Mouse (Mus musculus) embryonic facial prominence, embryonic 13.5 days (tissue): ENCODE measurements around the gene Tagln2. TPM values are rescaled to one million over a fixed set of nuclear protein-coding genes. Genes with fewer than 3 reads are reported as not detected.

ENCODE experiments used
- ATAC-seq: fragments of 200-750 bp; cut with Nextera tagmentation; 2 replicates; pipeline ENCODE4 v1.8.0; 2017; ENCODE audit warnings: low read depth; ENCODE audit not compliant: insufficient number of reproducible peaks, insufficient read depth, low FRiP score, low TSS enrichment
- H3K27ac ChIP-seq: fragments of 300-500 bp; sonication (generic); 2 replicates; pipeline ENCODE4 v1.5.1; 2015; ENCODE audit warnings: moderate library complexity, mild to moderate bottlenecking, inconsistent platforms
- H3K27me3 ChIP-seq: fragments of 300-500 bp; sonication (generic); 2 replicates; pipeline ENCODE4 v1.6.1; 2015; ENCODE audit warnings: mild to moderate bottlenecking, inconsistent platforms
- H3K36me3 ChIP-seq: fragments of 300-500 bp; sonication (generic); 2 replicates; pipeline ENCODE4 v1.6.1; 2015; ENCODE audit warnings: mild to moderate bottlenecking, inconsistent platforms
- H3K4me1 ChIP-seq: fragments of 300-500 bp; sonication (generic); 2 replicates; pipeline ENCODE4 v1.6.1; 2015; ENCODE audit warnings: inconsistent platforms
- H3K4me2 ChIP-seq: fragments of 300-500 bp; sonication (generic); 2 replicates; pipeline ENCODE4 v1.6.1; 2015; ENCODE audit warnings: moderate library complexity, mild to moderate bottlenecking, inconsistent platforms
- H3K4me3 ChIP-seq: fragments of 300-500 bp; sonication (generic); 2 replicates; pipeline ENCODE4 v1.5.1; 2015; ENCODE audit warnings: mild to moderate bottlenecking, inconsistent platforms
- H3K9ac ChIP-seq: fragments of 300-500 bp; sonication (generic); 2 replicates; pipeline ENCODE4 v1.6.1; 2015; ENCODE audit warnings: mild to moderate bottlenecking, inconsistent platforms
- H3K9me3 ChIP-seq: fragments of 300-500 bp; sonication (generic); 2 replicates; pipeline ENCODE4 v1.6.1; 2016; ENCODE audit warnings: inconsistent platforms
- WGBS: fragments of 180-500 bp; shearing (Covaris S2); methylation state at CpG from one replicate; pipeline ENCODE4 v1.1.7; 2015; ENCODE audit warnings: mixed read lengths; 5-methylcytosine and 5-hydroxymethylcytosine counted together
- polyA plus RNA-seq: library from polyadenylated mRNA; unstranded; fragments of >200 nt; fragmentation: Nextera tagmentation; extraction: Ambion mirVana; gene quantifications from 2 replicates; pipeline ENCODE4 v1.2.1, GENCODE M21; 2015

Gene Tagln2
- polyA plus RNA-seq, 1 experiment from 2014 or later = 135 TPM

GRCm38 (mm10) chr1:172530544-172531220 is 30.8 kb downstream of the Tagln2 start:
- H3K9ac ChIP-seq = no peak overlapping the region
- no peak for ATAC-seq

GRCm38 (mm10) chr1:172532551-172532950 is 32.7 kb downstream of the Tagln2 start:
- Histone ChIP-seq H3K36me3 (no peaks in the 10 kb centered on the region), H3K4me3 (peak overlapping the region; percentile 32), H3K9ac (peak overlapping the region; percentile 52; the same call in 1 of the 2 replicates)

More at GRCm38 (mm10) chr1:172530544-172531220, 30.8 kb downstream of the Tagln2 start:
- H3K4me3 ChIP-seq = no peak overlapping the region
- H3K27ac ChIP-seq = no peak overlapping the region
- no peaks in the 10 kb centered on the region for H3K36me3 ChIP-seq
- WGBS = 13% methylated on average over 8 of the region's 8 CpGs
- no peak overlapping the region for H3K4me2 ChIP-seq
- H3K27me3 ChIP-seq = peaks cover 35% of the 10 kb centered on the region
- H3K4me1 ChIP-seq = peaks cover 30% of the 10 kb centered on the region
- H3K9me3 ChIP-seq = no peaks in the 10 kb centered on the region

GRCm38 (mm10) chr1:172535116-172535515 is 35.3 kb downstream of the Tagln2 start:
- peaks cover 28% of the 10 kb centered on the region for H3K4me1 ChIP-seq
- H3K27ac ChIP-seq = no peak overlapping the region
- H3K9me3 ChIP-seq = no peaks in the 10 kb centered on the region
- H3K27me3 ChIP-seq = peaks cover 23% of the 10 kb centered on the region
- no peak overlapping the region for H3K4me3 ChIP-seq
- no peak overlapping the region for H3K4me2 ChIP-seq
- ATAC-seq = no peak
- no peaks in the 10 kb centered on the region for H3K36me3 ChIP-seq
- H3K9ac ChIP-seq = no peak overlapping the region
- 83% methylated on average over 16 of the region's 16 CpGs for WGBS

More at GRCm38 (mm10) chr1:172532551-172532950, 32.7 kb downstream of the Tagln2 start:
- ATAC-seq = peak; percentile 45; the same call in 1 of the 2 replicates
- H3K4me1 ChIP-seq = peaks cover 23% of the 10 kb centered on the region
- peaks cover 26% of the 10 kb centered on the region for H3K27me3 ChIP-seq
- no peaks in the 10 kb centered on the region for H3K9me3 ChIP-seq
- peak overlapping the region; percentile 48; the same call in 1 of the 2 replicates for H3K27ac ChIP-seq
- H3K4me2 ChIP-seq = peak overlapping the region; percentile 62
- WGBS = 2% methylated on average over 13 of the region's 13 CpGs

- H3K27me3 ChIP-seq = peaks cover 11% of the 10 kb centered on the region; the same call in 1 of the 2 replicates
- H3K27ac ChIP-seq = no peak overlapping the region
- H3K4me3 ChIP-seq = no peak overlapping the region
- no peaks in the 10 kb centered on the region for H3K9me3 ChIP-seq
- no peaks in the 10 kb centered on the region for H3K36me3 ChIP-seq
- 34% methylated on average over 6 of the region's 6 CpGs for WGBS
- peaks cover 12% of the 10 kb centered on the region for H3K4me1 ChIP-seq
- ATAC-seq = peak; percentile 29; the same call in 1 of the 2 replicates
- no peak overlapping the region for H3K9ac ChIP-seq
- no peak overlapping the region for H3K4me2 ChIP-seq
These were observed 40.0 kb downstream of the Tagln2 start for GRCm38 (mm10) chr1:172539827-172540226.

- Histone ChIP-seq H3K4me1 (peaks cover 12% of the 10 kb centered on the region), H3K36me3 (no peaks in the 10 kb centered on the region), H3K4me2 (no peak overlapping the region), H3K9me3 (no peaks in the 10 kb centered on the region), H3K27me3 (0 out of 2 replicates have a peak, but pooled peaks cover 11% of the 10 kb centered on the region), H3K27ac (no peak overlapping the region), H3K4me3 (no peak overlapping the region), H3K9ac (no peak overlapping the region)
- WGBS = 35% methylated on average over 11 of the region's 11 CpGs
- no peak for ATAC-seq
These were observed 40.5 kb downstream of the Tagln2 start for GRCm38 (mm10) chr1:172540283-172540820.

- Histone ChIP-seq H3K4me1 (peaks cover 20% of the 10 kb centered on the region), H3K27ac (no peak overlapping the region), H3K9ac (no peak overlapping the region), H3K27me3 (peaks cover 25% of the 10 kb centered on the region), H3K4me3 (no peak overlapping the region), H3K36me3 (no peaks in the 10 kb centered on the region), H3K9me3 (no peaks in the 10 kb centered on the region), H3K4me2 (no peak overlapping the region)
- 85% methylated on average over 4 of the region's 4 CpGs for WGBS
- ATAC-seq = no peak
These were observed 46.2 kb downstream of the Tagln2 start for GRCm38 (mm10) chr1:172546062-172546461.

- Histone ChIP-seq H3K4me2 (no peak overlapping the region), H3K4me3 (no peak overlapping the region), H3K27me3 (peaks cover 19% of the 10 kb centered on the region), H3K9ac (no peak overlapping the region), H3K9me3 (no peaks in the 10 kb centered on the region), H3K27ac (no peak overlapping the region), H3K4me1 (peaks cover 33% of the 10 kb centered on the region), H3K36me3 (no peaks in the 10 kb centered on the region)
- WGBS = 22% methylated on average over 7 of the region's 7 CpGs
- no peak for ATAC-seq
These were observed 48.7 kb downstream of the Tagln2 start for GRCm38 (mm10) chr1:172548501-172548900.

GRCm38 (mm10) chr1:172549314-172549713 is 49.5 kb downstream of the Tagln2 start:
- H3K9ac ChIP-seq = no peak overlapping the region
- no peak overlapping the region for H3K27ac ChIP-seq
- no peaks in the 10 kb centered on the region for H3K9me3 ChIP-seq
- WGBS = 18% methylated on average over 2 of the region's 2 CpGs
- H3K4me3 ChIP-seq = no peak overlapping the region
- H3K27me3 ChIP-seq = peaks cover 19% of the 10 kb centered on the region
- no peaks in the 10 kb centered on the region for H3K36me3 ChIP-seq
- H3K4me1 ChIP-seq = peaks cover 33% of the 10 kb centered on the region
- no peak for ATAC-seq
- peak overlapping the region; percentile 60 for H3K4me2 ChIP-seq

- no peak overlapping the region for H3K27ac ChIP-seq
- ATAC-seq = no peak
- 6% methylated on average over 8 of the region's 8 CpGs for WGBS
- H3K4me2 ChIP-seq = peak overlapping the region; percentile 60
- no peaks in the 10 kb centered on the region for H3K36me3 ChIP-seq
- H3K27me3 ChIP-seq = peaks cover 19% of the 10 kb centered on the region
- H3K4me3 ChIP-seq = peak overlapping the region; percentile 43
- peaks cover 33% of the 10 kb centered on the region for H3K4me1 ChIP-seq
- peak overlapping the region; percentile 44; the same call in 1 of the 2 replicates for H3K9ac ChIP-seq
- no peaks in the 10 kb centered on the region for H3K9me3 ChIP-seq
These were observed 49.9 kb downstream of the Tagln2 start for GRCm38 (mm10) chr1:172549717-172550116.

GRCm38 (mm10) chr1:172550551-172550951 is 50.7 kb downstream of the Tagln2 start:
- 4% methylated on average over 8 of the region's 8 CpGs for whole genome bisulfite sequencing
- Histone ChIP-seq H3K36me3 (no peaks in the 10 kb centered on the region), H3K27ac (no peak overlapping the region), H3K9me3 (no peaks in the 10 kb centered on the region), H3K4me2 (peak overlapping the region; percentile 60), H3K9ac (peak overlapping the region; percentile 44; the same call in 1 of the 2 replicates), H3K4me3 (peak overlapping the region; percentile 43), H3K27me3 (peaks cover 19% of the 10 kb centered on the region), H3K4me1 (peaks cover 33% of the 10 kb centered on the region)
- ATAC-seq = peak; percentile 61

- H3K27ac ChIP-seq = no peak overlapping the region
- ATAC-seq = no peak
These were observed 51.2 kb downstream of the Tagln2 start for GRCm38 (mm10) chr1:172551009-172551408.

GRCm38 (mm10) chr1:172552623-172553022 is 52.8 kb downstream of the Tagln2 start:
- no peak overlapping the region for H3K4me3 ChIP-seq
- H3K9me3 ChIP-seq = no peaks in the 10 kb centered on the region
- 40% methylated on average over 1 of the region's 1 CpGs for whole genome bisulfite sequencing
- H3K27ac ChIP-seq = peak overlapping the region; percentile 39; the same call in 1 of the 2 replicates
- no peak overlapping the region for H3K9ac ChIP-seq
- peaks cover 34% of the 10 kb centered on the region for H3K27me3 ChIP-seq
- no peaks in the 10 kb centered on the region for H3K36me3 ChIP-seq
- H3K4me2 ChIP-seq = no peak overlapping the region
- peaks cover 34% of the 10 kb centered on the region for H3K4me1 ChIP-seq
- ATAC-seq = no peak

More at GRCm38 (mm10) chr1:172551009-172551408, 51.2 kb downstream of the Tagln2 start:
- Histone ChIP-seq H3K9ac (0 out of 2 replicates have a peak overlapping the region, but pooled peaks have one; percentile 44), H3K4me3 (no peak overlapping the region), H3K4me2 (peak overlapping the region; percentile 60), H3K9me3 (no peaks in the 10 kb centered on the region), H3K4me1 (peaks cover 33% of the 10 kb centered on the region), H3K36me3 (no peaks in the 10 kb centered on the region), H3K27me3 (peaks cover 23% of the 10 kb centered on the region)
- 48% methylated on average over 7 of the region's 7 CpGs for WGBS
